Mouse (Mus musculus) lung, postnatal 0 days (tissue): ENCODE measurements around the gene Trim15.

ENCODE experiments used
- CTCF ChIP-seq: IDR thresholded peaks from 2 replicates; pipeline ENCODE4 v1.5.1; 2016; ENCODE audit warnings: antibody characterized with exemption, mild to moderate bottlenecking
- EP300 ChIP-seq: IDR thresholded peaks from 2 replicates; pipeline ENCODE4 v1.6.1; 2016; ENCODE audit warnings: antibody characterized with exemption, mild to moderate bottlenecking, control low read depth

- TF ChIP-seq EP300 (no peak), CTCF (no peak)
Observed at GRCm38 (mm10) chr17:36900001-36900400, 33.0 kb upstream of the Trim15 start.
